Mouse (Mus musculus) neural tube, embryonic 15.5 days (tissue): ENCODE measurements at regions not wholly inside any gene's neighbourhood (a gene's known extent, or its start where the extent isn't known, plus 50 kb on each side); places are given as distances from the start of the nearest gene placed in this dataset.

Experiments used
- ATAC-seq: fragments of 200-750 bp; cut with Nextera tagmentation; 2 replicates; pipeline ENCODE4 v1.8.0; 2017; ENCODE audit warnings: mild to moderate bottlenecking, moderate TSS enrichment, moderate library complexity; ENCODE audit not compliant: low FRiP score
- H3K27ac ChIP-seq: fragments of 300-500 bp; sonication (generic); replicated peaks from 2 replicates; pipeline ENCODE4 v1.5.1; 2015; ENCODE audit warnings: mild to moderate bottlenecking, inconsistent platforms
- H3K27me3 ChIP-seq: fragments of 300-500 bp; sonication (generic); replicated peaks from 2 replicates; pipeline ENCODE4 v1.6.1; 2015; ENCODE audit warnings: inconsistent platforms
- H3K36me3 ChIP-seq: fragments of 300-500 bp; sonication (generic); 2 replicates; pipeline ENCODE4 v1.6.1; 2015; ENCODE audit warnings: inconsistent platforms
- H3K4me1 ChIP-seq: fragments of 300-500 bp; sonication (generic); 2 replicates; pipeline ENCODE4 v1.6.1; 2015; ENCODE audit warnings: inconsistent platforms
- H3K4me2 ChIP-seq: fragments of 300-500 bp; sonication (generic); 2 replicates; pipeline ENCODE4 v1.6.1; 2015; ENCODE audit warnings: inconsistent platforms, mild to moderate bottlenecking, moderate library complexity
- H3K4me3 ChIP-seq: fragments of 300-500 bp; sonication (generic); replicated peaks from 2 replicates; pipeline ENCODE4 v1.5.1; 2015; ENCODE audit warnings: mild to moderate bottlenecking, inconsistent platforms
- H3K9ac ChIP-seq: fragments of 300-500 bp; sonication (generic); replicated peaks from 2 replicates; pipeline ENCODE4 v1.6.1; 2015; ENCODE audit warnings: mild to moderate bottlenecking, inconsistent platforms
- H3K9me3 ChIP-seq: fragments of 300-500 bp; sonication (generic); replicated peaks from 2 replicates; pipeline ENCODE4 v1.6.1; 2016; ENCODE audit warnings: inconsistent platforms
- WGBS: fragments of 180-500 bp; shearing (Covaris S2); methylation state at CpG from one replicate; pipeline ENCODE4 v1.1.7; 2015; ENCODE audit warnings: mixed read lengths; 5-methylcytosine and 5-hydroxymethylcytosine counted together

- no peaks in the 10 kb centered on the region for H3K36me3 ChIP-seq
- WGBS = 59% methylated on average over 2 of the region's 2 CpGs
- no peaks in the 10 kb centered on the region for H3K9me3 ChIP-seq
- H3K27ac ChIP-seq = no peak overlapping the region
- no peaks in the 10 kb centered on the region for H3K27me3 ChIP-seq
- no peak for ATAC-seq
- H3K9ac ChIP-seq = no peak overlapping the region
- H3K4me2 ChIP-seq = no peak overlapping the region
- no peak overlapping the region for H3K4me3 ChIP-seq
- H3K4me1 ChIP-seq = no peaks in the 10 kb centered on the region
Measured at GRCm38 (mm10) chr12:15741219-15741618, 75.5 kb downstream of the Trib2 start.

- Histone ChIP-seq H3K4me3 (no peak overlapping the region), H3K27ac (no peak overlapping the region), H3K27me3 (no peaks in the 10 kb centered on the region), H3K4me1 (no peaks in the 10 kb centered on the region), H3K9ac (no peak overlapping the region), H3K9me3 (no peaks in the 10 kb centered on the region), H3K4me2 (no peak overlapping the region), H3K36me3 (no peaks in the 10 kb centered on the region)
- 64% methylated on average over 4 of the region's 4 CpGs for WGBS
- ATAC-seq = no peak
Measured at GRCm38 (mm10) chr12:15738989-15739388, 77.7 kb downstream of the Trib2 start.

GRCm38 (mm10) chr12:15731261-15731660 lies 85.5 kb downstream of the Trib2 start:
- Histone ChIP-seq H3K9ac (no peak overlapping the region), H3K9me3 (no peaks in the 10 kb centered on the region), H3K27me3 (no peaks in the 10 kb centered on the region), H3K36me3 (no peaks in the 10 kb centered on the region), H3K27ac (no peak overlapping the region), H3K4me1 (no peaks in the 10 kb centered on the region), H3K4me3 (no peak overlapping the region), H3K4me2 (no peak overlapping the region)
- no peak for ATAC-seq
- WGBS = 34% methylated on average over 3 of the region's 3 CpGs

- Histone ChIP-seq H3K4me3 (no peak overlapping the region), H3K9me3 (no peaks in the 10 kb centered on the region), H3K27me3 (no peaks in the 10 kb centered on the region), H3K36me3 (no peaks in the 10 kb centered on the region), H3K9ac (no peak overlapping the region), H3K27ac (no peak overlapping the region), H3K4me1 (no peaks in the 10 kb centered on the region), H3K4me2 (no peak overlapping the region)
- ATAC-seq = no peak
- 80% methylated on average over 3 of the region's 3 CpGs for WGBS
Measured at GRCm38 (mm10) chr12:15729696-15730095, 87.0 kb downstream of the Trib2 start.

- no peak overlapping the region for H3K27ac ChIP-seq
- H3K4me2 ChIP-seq = no peak overlapping the region
- ATAC-seq = no peak
- H3K9ac ChIP-seq = no peak overlapping the region
- no peaks in the 10 kb centered on the region for H3K36me3 ChIP-seq
- no peak overlapping the region for H3K4me3 ChIP-seq
- 79% methylated on average over 6 of the region's 6 CpGs for WGBS
- H3K27me3 ChIP-seq = no peaks in the 10 kb centered on the region
- H3K9me3 ChIP-seq = no peaks in the 10 kb centered on the region
- no peaks in the 10 kb centered on the region for H3K4me1 ChIP-seq
Measured at GRCm38 (mm10) chr12:15723529-15723928, 93.2 kb downstream of the Trib2 start.

GRCm38 (mm10) chr12:15722161-15722560 lies 94.6 kb downstream of the Trib2 start:
- no peaks in the 10 kb centered on the region for H3K36me3 ChIP-seq
- WGBS = 88% methylated on average over 2 of the region's 2 CpGs
- H3K4me3 ChIP-seq = no peak overlapping the region
- no peak overlapping the region for H3K9ac ChIP-seq
- H3K27me3 ChIP-seq = no peaks in the 10 kb centered on the region
- no peak for ATAC-seq
- H3K9me3 ChIP-seq = no peaks in the 10 kb centered on the region
- H3K4me2 ChIP-seq = no peak overlapping the region
- no peak overlapping the region for H3K27ac ChIP-seq
- no peaks in the 10 kb centered on the region for H3K4me1 ChIP-seq

- Histone ChIP-seq H3K9me3 (no peaks in the 10 kb centered on the region), H3K4me2 (no peak overlapping the region), H3K4me1 (no peaks in the 10 kb centered on the region), H3K27me3 (no peaks in the 10 kb centered on the region), H3K4me3 (no peak overlapping the region), H3K9ac (no peak overlapping the region), H3K36me3 (no peaks in the 10 kb centered on the region), H3K27ac (no peak overlapping the region)
- 80% methylated on average over 6 of the region's 6 CpGs for WGBS
- no peak for ATAC-seq
Measured at GRCm38 (mm10) chr12:15720171-15720570, 96.6 kb downstream of the Trib2 start.

GRCm38 (mm10) chr12:15718827-15719226 lies 97.9 kb downstream of the Trib2 start:
- Histone ChIP-seq H3K36me3 (no peaks in the 10 kb centered on the region), H3K9me3 (no peaks in the 10 kb centered on the region), H3K27ac (no peak overlapping the region), H3K9ac (no peak overlapping the region), H3K27me3 (no peaks in the 10 kb centered on the region), H3K4me3 (no peak overlapping the region), H3K4me1 (no peaks in the 10 kb centered on the region), H3K4me2 (no peak overlapping the region)
- 75% methylated on average over 1 of the region's 1 CpGs for WGBS
- ATAC-seq = no peak

- H3K9me3 ChIP-seq = no peaks in the 10 kb centered on the region
- H3K4me2 ChIP-seq = no peak overlapping the region
- WGBS = 78% methylated on average over 6 of the region's 6 CpGs
Measured at GRCm38 (mm10) chr12:15717989-15718388, 98.7 kb downstream of the Trib2 start.

GRCm38 (mm10) chr12:15717342-15717741 lies 99.4 kb downstream of the Trib2 start:
- H3K4me2 ChIP-seq = no peak overlapping the region
- H3K36me3 ChIP-seq = no peaks in the 10 kb centered on the region
- H3K27ac ChIP-seq = no peak overlapping the region
- no peaks in the 10 kb centered on the region for H3K4me1 ChIP-seq
- no peaks in the 10 kb centered on the region for H3K9me3 ChIP-seq
- H3K9ac ChIP-seq = no peak overlapping the region
- no peak overlapping the region for H3K4me3 ChIP-seq
- H3K27me3 ChIP-seq = no peaks in the 10 kb centered on the region
- WGBS = 90% methylated on average over 3 of the region's 3 CpGs
- ATAC-seq = no peak

More at GRCm38 (mm10) chr12:15717989-15718388, 98.7 kb downstream of the Trib2 start:
- Histone ChIP-seq H3K36me3 (no peaks in the 10 kb centered on the region), H3K9ac (no peak overlapping the region), H3K4me3 (no peak overlapping the region), H3K27me3 (no peaks in the 10 kb centered on the region), H3K27ac (no peak overlapping the region; the same call in 1 of the 2 replicates), H3K4me1 (no peaks in the 10 kb centered on the region)
- ATAC-seq = no peak

- Histone ChIP-seq H3K9me3 (no peaks in the 10 kb centered on the region), H3K4me1 (no peaks in the 10 kb centered on the region), H3K9ac (no peak overlapping the region), H3K27me3 (no peaks in the 10 kb centered on the region), H3K4me3 (no peak overlapping the region), H3K27ac (no peak overlapping the region), H3K36me3 (no peaks in the 10 kb centered on the region), H3K4me2 (no peak overlapping the region)
- WGBS = 96% methylated on average over 2 of the region's 2 CpGs
- ATAC-seq = no peak
Measured at GRCm38 (mm10) chr12:15713623-15714022, 103.1 kb downstream of the Trib2 start.

- 65% methylated on average over 6 of the region's 6 CpGs for WGBS
- ATAC-seq = no peak
Measured at GRCm38 (mm10) chr12:15707570-15708095, 109.1 kb downstream of the Trib2 start.

GRCm38 (mm10) chr12:15704412-15704811 lies 112.3 kb downstream of the Trib2 start:
- no peak; the same call in 1 of the 2 replicates for ATAC-seq
- H3K27ac ChIP-seq = no peak overlapping the region
- 47% methylated on average over 5 of the region's 5 CpGs for WGBS

More at GRCm38 (mm10) chr12:15707570-15708095, 109.1 kb downstream of the Trib2 start:
- Histone ChIP-seq H3K36me3 (no peaks in the 10 kb centered on the region), H3K9me3 (no peaks in the 10 kb centered on the region), H3K27ac (no peak overlapping the region), H3K9ac (no peak overlapping the region), H3K4me1 (no peaks in the 10 kb centered on the region), H3K27me3 (no peaks in the 10 kb centered on the region), H3K4me3 (no peak overlapping the region), H3K4me2 (no peak overlapping the region)

More at GRCm38 (mm10) chr12:15704412-15704811, 112.3 kb downstream of the Trib2 start:
- H3K36me3 ChIP-seq = no peaks in the 10 kb centered on the region
- no peak overlapping the region for H3K4me3 ChIP-seq
- no peak overlapping the region for H3K9ac ChIP-seq
- H3K9me3 ChIP-seq = no peaks in the 10 kb centered on the region
- H3K4me2 ChIP-seq = no peak overlapping the region
- no peaks in the 10 kb centered on the region for H3K27me3 ChIP-seq
- H3K4me1 ChIP-seq = no peaks in the 10 kb centered on the region
